Mouse (Mus musculus) left cerebral cortex, adult 2 months (tissue): ENCODE data around the gene Sertad3. TPM values are rescaled to one million over a fixed set of nuclear protein-coding genes. Genes with fewer than 3 reads are reported as not detected.

Experiments used
- DNase-seq, 2 experiments: peaks; one replicate each; pipeline ENCODE4 v3.0.0; 2021 to 2022; ENCODE audit warnings: low spot score in 2 of 2, mixed read lengths in 1 of 2; ENCODE audit errors: extremely low spot score in 1 of 2
- H3K27ac ChIP-seq: fragments of 200-600 bp; 2 replicates; pipeline ENCODE4 v1.8.1; 2022
- H3K4me3 ChIP-seq: fragments of 200-600 bp; 2 replicates; pipeline ENCODE4 v1.8.1; 2022
- CTCF ChIP-seq: fragments of 200-600 bp; IDR thresholded peaks from 2 replicates; pipeline ENCODE4 v1.8.1; 2022; ENCODE audit warnings: antibody characterized with exemption, mild to moderate bottlenecking, moderate library complexity
- intact Hi-C: fragments of 180-260 bp; cut with DNase I; formaldehyde crosslinking; loops from one replicate; pipeline ENCODE4 v1.15.1; 2025
- total RNA-seq, 2 experiments: library from RNA; stranded (reverse); gene quantifications; 2 replicates each; pipeline ENCODE4 v1.2.3; 2021

Gene Sertad3
- total RNA-seq, 2 experiments from 2014 or later = 3.3 TPM

GRCm38 (mm10) chr7:27472596-27472995 is 972 bp upstream of the Sertad3 start:
- Histone ChIP-seq H3K27ac (peak overlapping the region; percentile 78; the same call in 1 of the 2 replicates), H3K4me3 (peak overlapping the region; percentile 60)
- intact Hi-C loops = no loop called here
- DNase-seq = no peak
- TF ChIP-seq CTCF = no peak

GRCm38 (mm10) chr7:27473835-27474489 is 394 bp downstream of the Sertad3 start:
- intact Hi-C loops = loop anchor here (1.0 kb wide), 2 partner anchors 16 to 27 kb away; partner anchors contain the start of genes Blvrb and Sptbn4

GRCm38 (mm10) chr7:27474490-27474954 is 954 bp downstream of the Sertad3 start:
- peak; percentile 59 for TF ChIP-seq CTCF
- H3K27ac ChIP-seq = peak overlapping the region; percentile 78
- intact Hi-C loops = no loop called here
- peak overlapping the region; percentile 60 for H3K4me3 ChIP-seq
- peak; percentile 95 to 97 for DNase-seq

More at GRCm38 (mm10) chr7:27473835-27474489, 394 bp downstream of the Sertad3 start:
- H3K4me3 ChIP-seq = peak overlapping the region; percentile 60
- peak overlapping the region; percentile 78 for H3K27ac ChIP-seq
- TF ChIP-seq CTCF = no peak
- no peak for DNase-seq

- TF ChIP-seq CTCF = no peak
- Histone ChIP-seq H3K4me3 (no peak overlapping the region), H3K27ac (no peak overlapping the region)
- DNase-seq = no peak
- intact Hi-C loops = loop anchor here (5.0 kb wide), 1 partner anchor 52 kb away; no protein-coding TSS in a partner anchor
Observed at GRCm38 (mm10) chr7:27475596-27475995, 2.0 kb downstream of the Sertad3 start.

- DNase-seq = no peak
- intact Hi-C loops = loop anchor here (5.0 kb wide), 1 partner anchor 51 kb away; no protein-coding TSS in a partner anchor
- Histone ChIP-seq H3K27ac (no peak overlapping the region), H3K4me3 (no peak overlapping the region)
- TF ChIP-seq CTCF = no peak
Observed at GRCm38 (mm10) chr7:27476098-27476635, 2.6 kb downstream of the Sertad3 start.

GRCm38 (mm10) chr7:27478561-27478960 is 5.0 kb downstream of the Sertad3 start:
- intact Hi-C loops = loop anchor here (5.0 kb wide), 1 partner anchor 49 kb away; no protein-coding TSS in a partner anchor
- no peak for DNase-seq
- TF ChIP-seq CTCF = no peak
- Histone ChIP-seq H3K27ac (no peak overlapping the region), H3K4me3 (no peak overlapping the region)

GRCm38 (mm10) chr7:27479750-27480149 is 6.2 kb downstream of the Sertad3 start:
- no peak for TF ChIP-seq CTCF
- H3K4me3 ChIP-seq = no peak overlapping the region
- DNase-seq = no peak
- H3K27ac ChIP-seq = no peak overlapping the region
- intact Hi-C loops = loop anchor here (5.0 to 10.0 kb wide), 2 partner anchors 48 to 205 kb away; partner anchors contain the start of gene Zfp607b

GRCm38 (mm10) chr7:27480506-27480905 is 6.9 kb downstream of the Sertad3 start:
- no peak for DNase-seq
- Histone ChIP-seq H3K4me3 (no peak overlapping the region), H3K27ac (peak overlapping the region; percentile 75; the same call in 1 of the 2 replicates)
- TF ChIP-seq CTCF = no peak
- intact Hi-C loops = loop anchor here (10.0 kb wide), 1 partner anchor 204 kb away; the partner anchor contains the start of gene Zfp607b

GRCm38 (mm10) chr7:27480927-27481626 is 7.5 kb downstream of the Sertad3 start:
- TF ChIP-seq CTCF = no peak
- Histone ChIP-seq H3K4me3 (peak overlapping the region; percentile 48), H3K27ac (peak overlapping the region; percentile 75)
- intact Hi-C loops = loop anchor here (10.0 kb wide), 1 partner anchor 204 kb away; the partner anchor contains the start of gene Zfp607b
- no peak for DNase-seq

- peak overlapping the region; percentile 75 for H3K27ac ChIP-seq
- H3K4me3 ChIP-seq = peak overlapping the region; percentile 48
- TF ChIP-seq CTCF = no peak
- DNase-seq = peak; percentile 70 to 74
- intact Hi-C loops = loop anchor here (10.0 kb wide), 1 partner anchor 203 kb away; the partner anchor contains the start of gene Zfp607b
Observed at GRCm38 (mm10) chr7:27481627-27481969, 8.0 kb downstream of the Sertad3 start.

GRCm38 (mm10) chr7:27483860-27484259 is 10.3 kb downstream of the Sertad3 start:
- intact Hi-C loops = loop anchor here (10.0 kb wide), 1 partner anchor 201 kb away; the partner anchor contains the start of gene Zfp607b
- H3K4me3 ChIP-seq = no peak overlapping the region
- H3K27ac ChIP-seq = no peak overlapping the region
- DNase-seq = no peak
- no peak for TF ChIP-seq CTCF
